Mouse (Mus musculus): ENCODE measurements around the gene Tjap1. TPM values are rescaled to one million over a fixed set of nuclear protein-coding genes. Genes with fewer than 3 reads are reported as not detected.
A peak's percentile ranks its signal among the peaks of the same experiment; 100 is the strongest.

Gene Tjap1
- polyA plus RNA-seq, 1 experiment from 2014 or later: 60.0 TPM

DNA sequence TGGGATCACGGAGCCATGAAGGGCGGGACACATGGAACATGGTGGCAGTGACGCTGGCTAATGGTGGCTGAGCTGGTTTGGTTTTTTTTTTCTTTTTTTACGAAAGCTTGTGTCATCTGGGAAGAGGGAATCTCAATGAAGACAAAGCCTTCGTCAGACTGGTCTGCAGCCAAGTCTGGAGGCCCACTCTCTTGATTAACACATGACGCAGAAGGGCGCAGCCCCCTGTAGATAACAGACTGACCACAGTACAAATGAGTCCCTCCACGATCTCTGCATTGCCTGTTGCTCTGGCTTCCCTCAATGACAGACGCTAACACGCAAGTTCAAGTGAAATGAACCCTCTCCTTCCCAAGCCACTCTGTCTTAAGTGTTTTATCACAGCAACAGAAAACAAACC lies 7.3 kb downstream of the Tjap1 start:
- 91% methylated on average over 10 of the region's 10 CpGs for WGBS
- no peaks in the 10 kb centered on the region for H3K27me3 ChIP-seq (ENCODE audit: poor library complexity, severe bottlenecking)
- H3K4me1 ChIP-seq: peaks cover 27% of the 10 kb centered on the region
- no peak overlapping the region for H3K4me3 ChIP-seq
- H3K36me3 ChIP-seq (replicated peaks): peaks cover 97% of the 10 kb centered on the region
- no peak for DNase-seq (ENCODE audit: extremely low spot score, low spot score)
- H3K9me3 ChIP-seq: no peaks in the 10 kb centered on the region
- no peak overlapping the region for H3K27ac ChIP-seq

DNA sequence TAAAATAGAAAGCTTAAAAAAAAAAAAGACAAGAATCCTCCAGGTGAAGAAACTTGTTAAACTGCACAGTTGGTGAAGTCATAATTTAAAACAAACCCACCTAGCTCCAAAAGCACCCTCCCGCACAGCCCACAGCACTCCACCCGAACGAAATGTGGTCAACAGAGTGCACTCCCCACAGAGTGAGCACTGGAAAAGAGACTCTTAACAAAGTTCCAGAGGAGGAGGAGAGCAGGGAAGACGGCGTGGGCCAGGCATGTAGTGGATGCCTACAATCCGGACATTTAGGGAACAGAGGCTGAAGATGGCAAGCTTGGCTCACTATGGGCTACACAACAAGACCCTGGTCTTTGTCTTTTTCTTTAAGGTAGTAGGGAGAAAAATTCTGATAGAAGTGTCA lies 7.8 kb downstream of the Tjap1 start:
- H3K9me3 ChIP-seq: no peaks in the 10 kb centered on the region
- no peak for DNase-seq (ENCODE audit: extremely low spot score, low spot score)
- H3K27ac ChIP-seq: no peak overlapping the region
- peaks cover 97% of the 10 kb centered on the region for H3K36me3 ChIP-seq (replicated peaks)
- H3K27me3 ChIP-seq (ENCODE audit: poor library complexity, severe bottlenecking): no peaks in the 10 kb centered on the region
- peaks cover 27% of the 10 kb centered on the region for H3K4me1 ChIP-seq
- 87% methylated on average over 6 of the region's 6 CpGs for WGBS
- no peak overlapping the region for H3K4me3 ChIP-seq

DNA sequence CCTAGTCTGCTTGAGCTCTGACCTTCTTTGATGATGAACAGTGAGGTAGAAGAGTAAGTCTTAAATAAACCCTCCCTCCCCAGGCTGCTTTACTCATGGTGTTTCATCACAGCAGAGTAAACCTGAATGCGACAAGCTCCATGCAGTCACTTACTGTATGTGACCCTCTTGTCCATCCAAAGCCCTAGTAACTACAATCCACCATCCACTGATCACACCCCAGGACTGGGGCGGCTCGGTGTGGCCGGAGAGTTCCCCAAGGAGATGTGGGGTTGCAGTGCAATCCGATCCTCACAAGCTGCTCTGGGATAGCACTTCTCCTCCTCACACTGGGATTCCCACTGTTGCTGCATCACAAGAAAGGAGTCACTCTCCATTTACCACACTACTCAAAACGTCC lies 8.4 kb downstream of the Tjap1 start:
- Histone ChIP-seq H3K27ac (no peak overlapping the region), H3K9me3 (no peaks in the 10 kb centered on the region), H3K4me1 (peaks cover 27% of the 10 kb centered on the region), H3K4me3 (no peak overlapping the region), H3K27me3 (ENCODE audit: poor library complexity, severe bottlenecking) (no peaks in the 10 kb centered on the region), H3K36me3 (replicated peaks) (peaks cover 97% of the 10 kb centered on the region)
- WGBS: 78% methylated on average over 6 of the region's 6 CpGs
- no peak for DNase-seq (ENCODE audit: extremely low spot score, low spot score)

GRCm38 (mm10) chr17:46273803-46274236 lies 9.0 kb downstream of the Tjap1 start:
- Histone ChIP-seq H3K27ac (no peak overlapping the region), H3K4me3 (no peak overlapping the region), H3K36me3 (replicated peaks) (peaks cover 97% of the 10 kb centered on the region), H3K27me3 (ENCODE audit: poor library complexity, severe bottlenecking) (no peaks in the 10 kb centered on the region), H3K4me1 (peaks cover 27% of the 10 kb centered on the region), H3K9me3 (no peaks in the 10 kb centered on the region)
- DNase-seq (ENCODE audit: extremely low spot score, low spot score): no peak
- WGBS: 56% methylated on average over 1 of the region's 1 CpGs

DNA sequence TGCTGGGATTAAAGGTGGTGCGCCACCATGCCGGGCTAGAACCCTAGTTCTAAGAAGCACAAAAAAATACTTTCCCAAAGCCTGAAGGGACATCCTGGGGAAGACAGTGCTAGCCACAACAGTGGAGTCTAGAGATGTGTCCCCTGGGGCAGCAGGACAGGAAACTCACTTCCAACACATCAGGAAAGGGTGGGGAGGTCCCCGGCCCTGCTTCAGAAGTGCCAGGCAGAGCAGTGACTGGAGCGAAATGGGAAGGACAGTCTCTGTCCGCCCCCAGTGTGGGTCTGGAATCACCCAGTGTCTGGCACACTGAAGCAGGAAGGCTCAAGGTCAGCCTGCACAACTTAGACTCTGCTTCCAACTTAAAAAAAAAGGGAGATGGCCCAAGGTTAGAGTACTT lies 10.2 kb downstream of the Tjap1 start:
- Histone ChIP-seq H3K36me3 (replicated peaks) (peaks cover 98% of the 10 kb centered on the region), H3K27ac (no peak overlapping the region), H3K4me1 (peaks cover 20% of the 10 kb centered on the region), H3K27me3 (ENCODE audit: poor library complexity, severe bottlenecking) (no peaks in the 10 kb centered on the region), H3K9me3 (no peaks in the 10 kb centered on the region), H3K4me3 (no peak overlapping the region)
- 86% methylated on average over 5 of the region's 5 CpGs for WGBS
- no peak for DNase-seq (ENCODE audit: extremely low spot score, low spot score)

GRCm38 (mm10) chr17:46272058-46272457 lies 10.8 kb downstream of the Tjap1 start:
- Histone ChIP-seq H3K27ac (no peak overlapping the region), H3K9me3 (no peaks in the 10 kb centered on the region), H3K4me3 (no peak overlapping the region), H3K4me1 (peaks cover 14% of the 10 kb centered on the region), H3K27me3 (ENCODE audit: poor library complexity, severe bottlenecking) (no peaks in the 10 kb centered on the region), H3K36me3 (replicated peaks) (peaks cover 98% of the 10 kb centered on the region)
- DNase-seq (ENCODE audit: extremely low spot score, low spot score): no peak
- 87% methylated on average over 2 of the region's 2 CpGs for WGBS

DNA sequence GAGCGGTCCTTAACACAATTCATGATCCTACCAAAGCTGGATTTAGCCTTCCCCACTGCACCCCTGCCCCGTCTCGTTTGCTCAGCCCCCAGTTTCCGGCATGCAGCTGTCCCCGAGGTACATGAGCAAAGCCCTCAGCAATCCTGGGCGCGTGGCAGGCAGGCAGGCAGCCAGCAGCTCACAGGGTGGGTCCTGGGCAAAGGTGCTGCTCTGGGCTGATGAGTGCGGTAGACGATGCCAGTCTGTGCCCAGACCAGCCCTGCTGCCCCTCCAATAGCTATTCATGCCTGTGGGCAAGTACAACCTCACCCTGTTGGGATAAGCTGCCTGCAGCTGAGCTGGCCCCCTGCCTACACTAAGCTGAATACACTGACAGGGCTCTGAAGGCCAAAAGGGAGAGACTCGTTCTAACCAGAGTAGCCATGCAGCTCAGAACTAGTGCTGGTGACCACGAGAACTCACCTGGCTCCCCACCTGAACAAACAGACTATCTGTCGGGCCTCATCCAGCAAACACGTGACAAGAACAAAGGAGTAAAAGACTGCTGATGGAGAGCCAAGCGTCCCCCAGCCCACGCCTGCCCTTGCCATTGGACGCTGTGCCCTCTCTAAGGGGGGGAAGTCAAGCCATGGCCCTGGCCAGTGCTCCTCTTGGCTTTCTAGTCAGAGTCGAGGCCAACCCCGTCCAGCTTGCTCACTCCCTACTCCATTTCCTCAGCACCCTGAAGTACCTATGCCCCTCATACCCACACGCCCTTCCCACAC lies 12.9 kb downstream of the Tjap1 start:
- Histone ChIP-seq H3K4me1 (peaks cover 19% of the 10 kb centered on the region), H3K27me3 (ENCODE audit: poor library complexity, severe bottlenecking) (no peaks in the 10 kb centered on the region), H3K9me3 (no peaks in the 10 kb centered on the region), H3K4me3 (no peak overlapping the region), H3K27ac (no peak overlapping the region), H3K36me3 (replicated peaks) (peaks cover 97% of the 10 kb centered on the region)
- no peak for DNase-seq (ENCODE audit: extremely low spot score, low spot score)
- 90% methylated on average over 19 of the region's 19 CpGs for WGBS

DNA sequence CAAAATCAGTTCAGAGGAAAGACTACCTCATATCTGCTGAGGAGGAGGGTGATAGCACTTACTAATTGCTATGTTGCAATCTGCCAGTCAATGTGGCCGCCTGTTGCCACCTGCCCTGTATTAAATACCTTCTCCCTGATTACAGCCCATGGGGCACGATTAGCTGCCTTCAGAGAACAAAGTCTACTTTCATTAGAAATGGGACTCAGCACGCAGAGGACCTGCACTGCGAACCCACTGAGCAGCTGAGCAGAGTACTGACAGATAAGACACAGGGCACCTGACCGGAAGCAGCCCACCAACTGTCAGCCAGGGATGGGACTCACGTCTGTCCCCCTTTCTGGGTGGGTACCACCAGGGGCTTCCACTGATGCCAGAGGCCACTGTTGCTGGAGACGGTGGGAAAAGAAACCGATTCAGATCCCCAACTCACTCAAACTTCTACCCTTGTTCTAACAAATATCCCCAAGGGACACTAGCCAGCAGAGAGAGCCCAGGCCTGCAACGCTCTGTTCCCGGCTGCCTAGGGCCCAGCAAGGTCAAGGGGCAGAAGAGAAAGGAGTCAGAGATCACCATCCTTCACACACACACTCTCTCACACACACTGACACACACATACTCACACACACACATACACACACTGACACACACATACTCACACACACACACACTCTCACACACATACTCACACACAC lies 14.7 kb downstream of the Tjap1 start:
- Histone ChIP-seq H3K4me1 (peaks cover 6% of the 10 kb centered on the region), H3K9me3 (no peaks in the 10 kb centered on the region), H3K27me3 (ENCODE audit: poor library complexity, severe bottlenecking) (no peaks in the 10 kb centered on the region), H3K27ac (no peak overlapping the region), H3K36me3 (replicated peaks) (peaks cover 99% of the 10 kb centered on the region), H3K4me3 (no peak overlapping the region)
- no peak for DNase-seq (ENCODE audit: extremely low spot score, low spot score)
- 85% methylated on average over 10 of the region's 10 CpGs for WGBS

- H3K27ac ChIP-seq: no peak overlapping the region
- H3K4me1 ChIP-seq: peaks cover 6% of the 10 kb centered on the region
- H3K27me3 ChIP-seq (ENCODE audit: poor library complexity, severe bottlenecking): no peaks in the 10 kb centered on the region
- H3K4me3 ChIP-seq: no peak overlapping the region
- DNase-seq (ENCODE audit: extremely low spot score, low spot score): no peak
- H3K9me3 ChIP-seq: no peaks in the 10 kb centered on the region
- WGBS: 87% methylated on average over 7 of the region's 7 CpGs
- peaks cover 99% of the 10 kb centered on the region for H3K36me3 ChIP-seq (replicated peaks)
Observed at GRCm38 (mm10) chr17:46267511-46267910, 15.3 kb downstream of the Tjap1 start.

- H3K9me3 ChIP-seq: no peaks in the 10 kb centered on the region
- H3K4me3 ChIP-seq: no peak overlapping the region
- H3K27ac ChIP-seq: no peak overlapping the region
- 73% methylated on average over 6 of the region's 6 CpGs for WGBS
- H3K4me1 ChIP-seq: peaks cover 6% of the 10 kb centered on the region
- no peak for DNase-seq (ENCODE audit: extremely low spot score, low spot score)
- peaks cover 99% of the 10 kb centered on the region for H3K36me3 ChIP-seq (replicated peaks)
- no peaks in the 10 kb centered on the region for H3K27me3 ChIP-seq (ENCODE audit: poor library complexity, severe bottlenecking)
Observed at GRCm38 (mm10) chr17:46266986-46267385, 15.8 kb downstream of the Tjap1 start.

DNA sequence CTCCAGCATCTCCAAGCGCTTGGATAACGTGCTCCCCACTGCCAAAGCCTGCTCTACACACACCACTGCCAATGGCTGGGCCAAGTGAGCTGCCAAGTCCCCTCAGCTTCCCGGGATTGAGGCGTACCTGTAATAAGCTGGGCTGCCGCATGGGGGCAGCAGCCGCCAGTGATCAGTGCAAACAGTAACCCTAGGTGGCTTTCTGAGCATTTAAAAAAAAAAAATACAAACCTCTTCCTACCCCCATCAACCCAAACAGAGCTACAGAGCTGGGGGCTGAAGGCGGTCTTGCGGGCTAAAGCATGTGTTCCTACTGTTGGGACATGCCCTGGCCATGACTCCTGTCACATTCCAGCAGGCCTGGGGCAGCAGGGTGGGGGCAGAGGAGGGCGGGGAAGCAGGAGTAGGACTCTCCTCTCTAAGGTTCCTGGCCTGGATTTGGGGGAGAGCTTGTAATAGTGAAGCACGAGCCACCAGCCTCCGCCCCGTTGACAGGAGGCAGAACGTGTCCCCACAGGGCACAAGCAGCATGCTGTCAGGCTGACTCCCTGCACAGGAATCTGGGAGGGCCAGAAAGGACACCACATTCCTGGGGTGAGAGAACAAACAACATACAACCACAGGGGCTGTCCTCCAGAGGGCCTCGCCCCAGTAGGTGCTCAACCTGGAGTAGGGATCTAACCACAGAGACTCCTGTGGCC lies 16.8 kb downstream of the Tjap1 start:
- Histone ChIP-seq H3K4me1 (peaks cover 6% of the 10 kb centered on the region), H3K36me3 (replicated peaks) (peaks cover 99% of the 10 kb centered on the region), H3K4me3 (no peak overlapping the region), H3K9me3 (no peaks in the 10 kb centered on the region), H3K27ac (no peak overlapping the region), H3K27me3 (ENCODE audit: poor library complexity, severe bottlenecking) (no peaks in the 10 kb centered on the region)
- DNase-seq (ENCODE audit: extremely low spot score, low spot score): peak; percentile 74
- WGBS: 27% methylated on average over 14 of the region's 14 CpGs

GRCm38 (mm10) chr17:46265502-46265901 lies 17.3 kb downstream of the Tjap1 start:
- Histone ChIP-seq H3K27me3 (ENCODE audit: poor library complexity, severe bottlenecking) (no peaks in the 10 kb centered on the region), H3K4me3 (no peak overlapping the region), H3K4me1 (peaks cover 6% of the 10 kb centered on the region), H3K9me3 (no peaks in the 10 kb centered on the region), H3K27ac (no peak overlapping the region), H3K36me3 (replicated peaks) (peaks cover 99% of the 10 kb centered on the region)
- no peak for DNase-seq (ENCODE audit: extremely low spot score, low spot score)
- 82% methylated on average over 12 of the region's 12 CpGs for WGBS

DNA sequence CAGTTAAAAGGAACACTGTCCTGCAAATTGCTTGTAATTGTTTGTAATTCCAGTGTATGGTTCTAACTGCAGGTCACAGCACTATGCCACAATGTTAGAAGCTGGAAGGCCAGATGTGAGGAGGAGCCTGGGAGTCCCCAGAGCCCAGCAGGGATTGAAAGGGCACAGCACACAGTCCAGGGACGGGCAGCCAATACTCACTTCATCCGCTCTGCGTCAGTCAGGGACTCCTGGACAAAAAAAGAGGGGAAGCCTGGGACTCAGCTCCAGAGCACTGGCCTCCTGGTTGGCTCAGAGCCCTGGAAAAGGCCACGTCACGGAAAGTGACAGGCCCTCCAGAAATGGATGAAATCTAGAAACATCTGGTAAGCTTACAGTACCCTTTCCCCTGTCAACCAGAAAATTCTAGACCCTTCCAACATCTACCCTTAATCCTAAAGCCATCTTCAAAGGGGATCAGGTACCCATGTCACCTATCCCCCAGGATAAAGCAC lies 20.6 kb downstream of the Tjap1 start:
- WGBS: over 99% methylated on average over 5 of the region's 5 CpGs
- H3K27me3 ChIP-seq (ENCODE audit: poor library complexity, severe bottlenecking): 0 out of 2 replicates have a peak, but pooled peaks cover under 1% of the 10 kb centered on the region
- H3K9me3 ChIP-seq: no peaks in the 10 kb centered on the region
- peaks cover 99% of the 10 kb centered on the region for H3K36me3 ChIP-seq (replicated peaks)
- H3K4me3 ChIP-seq: no peak overlapping the region
- DNase-seq (ENCODE audit: extremely low spot score, low spot score): no peak
- peaks cover 6% of the 10 kb centered on the region for H3K4me1 ChIP-seq
- no peak overlapping the region for H3K27ac ChIP-seq
